Mouse (Mus musculus) kidney, embryonic 16.5 days (tissue): ENCODE measurements around the gene D6Wsu163e. TPM values are rescaled to one million over a fixed set of nuclear protein-coding genes. Genes with fewer than 3 reads are reported as not detected.

Source experiments
- polyA plus RNA-seq: library from polyadenylated mRNA; unstranded; fragments of >200 nt; fragmentation: Nextera tagmentation; extraction: Ambion mirVana; gene quantifications from 2 replicates; pipeline ENCODE4 v1.2.1, GENCODE M21; 2015

The D6Wsu163e gene
- polyA plus RNA-seq, 1 experiment from 2014 or later = 19.4 TPM

Other genes starting within 250 kb of the D6Wsu163e start
- gene Kcna6, start 199.3 kb upstream of the D6Wsu163e start, polyA plus RNA-seq = 3.1 and 3.5 TPM in 2 replicates
- gene Ndufa9, start 90.8 kb upstream of the D6Wsu163e start, polyA plus RNA-seq = 241 and 248 TPM in 2 replicates
- gene Akap3, start 86.9 kb upstream of the D6Wsu163e start, polyA plus RNA-seq = not detected in 2 replicates
- gene Dyrk4, start 18.1 kb upstream of the D6Wsu163e start, polyA plus RNA-seq = not detected in 2 replicates
- gene Rad51ap1, start 375 bp upstream of the D6Wsu163e start, polyA plus RNA-seq = 51.5 and 56.8 TPM in 2 replicates
- gene Fgf6, start 75.6 kb downstream of the D6Wsu163e start, polyA plus RNA-seq = 0.04 and 0.05 TPM in 2 replicates
- gene Fgf23, start 132.9 kb downstream of the D6Wsu163e start, polyA plus RNA-seq = not detected in 2 replicates
- 2.7 and 3.7 TPM in 2 replicates for gene Tigar, start 169.6 kb downstream of the D6Wsu163e start, polyA plus RNA-seq
- gene Ccnd2, start 212.2 kb downstream of the D6Wsu163e start, polyA plus RNA-seq = 600 and 665 TPM in 2 replicates